Mouse (Mus musculus) inflammation-experienced regulatory T-cells, adult 6 months (primary cell): ENCODE measurements around the gene Stx6. TPM values are rescaled to one million over a fixed set of nuclear protein-coding genes. Genes with fewer than 3 reads are reported as not detected.

Source experiments
- ATAC-seq: one replicate; pipeline ENCODE4 v1.8.0; 2017
- polyA plus RNA-seq, 3 experiments: library from polyadenylated mRNA; unstranded; fragments of 100-300 nt; shearing (Covaris generic); gene quantifications; one replicate each; pipeline ENCODE4 v1.2.1; 2017

The Stx6 gene
- polyA plus RNA-seq, 3 experiments from 2014 or later = 50.2 to 72.7 (median 54.4) TPM

DNA sequence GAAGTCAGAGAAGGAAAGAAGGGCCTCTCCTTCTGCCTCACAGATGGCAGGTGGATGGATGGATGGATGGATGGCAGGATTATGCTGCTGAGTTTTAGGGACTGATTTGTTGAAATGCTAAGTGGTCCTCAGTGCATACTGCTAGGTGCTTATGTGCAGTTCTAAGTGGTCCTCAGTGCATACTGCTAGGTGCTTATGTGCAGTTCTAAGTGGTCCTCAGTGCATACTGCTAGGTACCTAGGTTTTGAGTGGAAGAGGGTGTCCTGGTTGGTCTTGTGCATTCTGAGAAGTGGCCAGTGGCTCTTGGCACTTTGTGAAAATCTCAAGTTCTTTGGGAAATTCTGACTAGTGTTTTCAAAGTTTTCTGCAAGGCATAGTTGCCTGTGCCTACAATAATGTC, 11.4 kb downstream of the Stx6 start:
- no peak for ATAC-seq

DNA sequence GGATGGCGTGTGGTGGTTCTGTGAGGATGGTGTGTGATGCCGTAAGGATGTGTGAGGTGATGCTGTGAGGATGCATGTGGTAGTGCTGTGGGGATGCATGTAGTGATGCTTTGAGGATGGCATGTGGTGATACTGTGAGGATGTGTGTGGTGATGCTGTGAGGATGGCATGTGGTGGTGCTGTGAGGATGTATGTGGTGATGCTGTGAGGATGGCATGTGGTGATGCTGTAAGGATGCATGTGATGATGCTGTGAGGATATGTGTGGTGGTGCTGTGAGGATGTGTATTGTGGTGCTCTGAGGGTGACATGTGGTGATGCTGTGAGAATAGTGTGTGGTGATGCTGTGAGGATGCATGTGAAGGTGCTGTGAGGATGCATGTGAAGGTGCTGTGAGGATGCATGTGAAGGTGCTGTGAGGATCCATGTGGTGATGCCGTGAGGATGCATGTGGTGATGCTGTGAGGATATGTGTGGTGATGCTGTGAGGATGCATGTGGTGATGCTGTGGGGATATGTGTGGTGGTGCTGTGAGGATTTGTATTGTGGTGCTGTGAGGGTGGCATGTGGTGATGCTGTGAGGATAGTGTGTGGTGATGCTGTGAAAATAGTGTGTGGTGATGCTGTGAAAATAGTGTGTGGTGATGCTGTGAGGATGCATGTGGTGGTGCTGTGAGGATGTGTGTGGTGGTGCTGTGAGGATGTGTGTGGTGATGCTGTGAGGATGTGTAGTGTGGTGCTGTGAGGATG, 14.6 kb downstream of the Stx6 start:
- peak; percentile 46 for ATAC-seq

DNA sequence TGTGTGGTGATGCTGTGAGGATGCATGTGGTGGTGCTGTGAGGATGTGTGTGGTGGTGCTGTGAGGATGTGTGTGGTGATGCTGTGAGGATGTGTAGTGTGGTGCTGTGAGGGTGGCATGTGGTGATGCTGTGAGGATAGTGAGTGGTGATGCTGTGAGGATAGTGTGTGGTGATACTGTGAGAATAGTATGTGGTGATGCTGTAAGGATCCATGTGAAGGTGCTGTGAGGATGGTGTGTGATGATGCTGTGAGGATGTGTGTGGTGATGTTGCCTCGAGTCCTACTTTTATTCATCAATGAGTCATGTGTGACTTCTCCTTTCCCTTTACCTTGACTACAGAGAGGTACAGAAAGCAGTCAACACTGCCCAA, 15.1 kb downstream of the Stx6 start:
- peak; percentile 71 for ATAC-seq

DNA sequence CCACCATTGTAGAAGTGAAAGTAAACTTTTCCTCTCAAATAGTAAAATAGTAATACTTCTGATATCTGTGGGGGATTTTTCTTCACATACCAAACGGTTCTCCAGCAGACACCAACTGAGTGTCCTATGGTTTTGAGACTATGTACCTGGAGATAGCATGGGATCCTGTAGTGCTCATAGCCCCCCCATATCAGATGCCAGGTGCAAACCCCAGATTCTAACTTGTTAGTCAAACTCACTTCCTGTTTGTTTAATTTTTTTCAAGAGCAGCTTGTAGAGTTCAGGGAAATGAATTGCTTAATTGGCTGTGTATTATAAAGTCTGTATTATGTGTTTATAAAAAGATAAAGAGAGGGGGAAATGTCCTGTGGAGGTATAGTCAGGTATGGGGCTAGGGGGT, 15.9 kb downstream of the Stx6 start:
- ATAC-seq = peak; percentile 49

DNA sequence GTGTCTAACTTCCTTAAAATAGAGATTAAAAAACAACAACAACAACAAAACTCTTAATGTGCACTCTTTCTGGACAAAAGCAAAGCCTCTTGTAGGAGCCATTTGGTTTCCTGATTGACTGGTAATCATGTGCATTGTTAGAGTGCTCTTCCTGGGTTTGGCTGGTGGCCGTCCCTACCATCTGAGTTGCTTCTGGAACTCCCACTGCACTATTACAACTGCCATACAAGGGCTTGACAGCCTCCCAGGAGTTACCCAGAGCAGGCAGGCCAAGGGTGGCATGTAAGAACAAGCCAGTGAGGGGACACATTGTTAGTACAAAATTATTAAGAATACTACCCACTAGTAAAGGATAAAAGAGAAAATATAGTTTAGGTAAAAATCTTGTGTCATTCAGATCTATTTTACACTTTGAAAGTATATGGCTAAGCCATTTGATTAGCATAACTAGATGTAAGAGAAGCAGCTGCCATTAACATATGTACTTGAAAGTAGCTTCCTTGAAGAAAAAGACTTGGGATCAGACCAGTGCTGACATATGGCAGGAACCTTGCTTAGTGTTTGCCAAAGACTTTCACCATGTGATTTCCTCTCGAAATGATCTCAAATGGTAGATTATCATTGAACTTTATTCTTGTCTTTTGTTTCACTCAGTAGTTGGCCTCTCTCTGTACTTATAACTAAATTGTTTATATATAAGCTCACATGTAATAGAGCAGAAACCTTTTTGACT, 19.8 kb downstream of the Stx6 start:
- ATAC-seq = no peak

DNA sequence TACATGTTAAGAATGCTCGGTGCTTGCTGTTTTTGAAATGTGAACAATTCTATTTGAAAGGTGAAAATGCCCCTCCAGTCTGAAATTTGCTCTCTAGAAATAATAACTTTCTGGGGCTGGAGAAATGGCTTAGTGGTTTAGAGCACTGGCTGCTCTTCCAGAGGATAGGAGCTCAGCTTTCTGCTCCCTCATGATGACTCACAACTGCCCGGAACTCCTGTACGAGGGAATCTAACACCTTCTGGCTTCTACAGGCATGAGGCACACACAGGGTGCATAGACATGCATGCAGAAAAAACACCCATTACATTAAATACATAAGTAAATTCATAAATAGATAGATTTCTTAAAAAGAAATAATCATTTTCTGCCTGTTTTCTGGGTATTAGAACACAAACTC, 25.7 kb downstream of the Stx6 start:
- no peak for ATAC-seq

DNA sequence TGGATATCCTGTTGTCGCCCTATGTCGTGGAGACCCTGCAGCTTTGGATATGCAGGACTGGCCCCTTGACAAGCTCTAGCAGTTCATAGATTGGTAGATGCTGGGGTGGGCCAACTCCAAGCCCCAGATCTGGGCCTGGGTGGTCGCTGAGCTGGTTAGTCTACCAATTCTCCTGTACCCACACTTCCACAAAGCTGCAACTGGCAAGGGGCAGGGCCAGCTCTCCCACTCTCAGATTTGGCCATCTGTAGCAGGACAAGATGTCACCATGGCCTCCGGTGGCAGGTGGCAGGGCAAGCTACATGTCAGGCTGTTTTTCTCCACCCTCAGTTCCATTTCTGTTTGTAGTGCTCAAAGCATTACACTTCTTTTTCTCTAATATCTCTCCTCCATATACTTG, 30.1 kb downstream of the Stx6 start:
- ATAC-seq = no peak

DNA sequence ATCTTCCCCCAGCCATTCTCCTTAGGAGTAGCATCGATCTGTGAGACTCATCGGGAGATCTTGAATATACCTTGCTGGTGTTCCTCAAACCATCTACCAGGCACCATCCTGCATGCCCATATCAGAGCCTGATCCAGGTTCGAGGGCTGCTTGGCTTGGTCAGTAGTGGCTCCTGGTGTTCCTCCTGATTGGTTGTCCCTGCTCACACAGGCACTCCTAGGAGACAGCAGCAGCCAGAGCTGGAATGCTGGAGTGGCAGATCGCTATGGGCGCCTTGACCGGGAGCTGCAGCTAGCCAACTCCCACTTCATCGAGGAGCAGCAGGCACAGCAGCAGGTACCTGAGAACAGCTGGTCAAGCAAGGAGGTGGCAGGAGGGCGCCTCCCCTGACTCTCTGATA, 32.7 kb downstream of the Stx6 start:
- no peak for ATAC-seq

DNA sequence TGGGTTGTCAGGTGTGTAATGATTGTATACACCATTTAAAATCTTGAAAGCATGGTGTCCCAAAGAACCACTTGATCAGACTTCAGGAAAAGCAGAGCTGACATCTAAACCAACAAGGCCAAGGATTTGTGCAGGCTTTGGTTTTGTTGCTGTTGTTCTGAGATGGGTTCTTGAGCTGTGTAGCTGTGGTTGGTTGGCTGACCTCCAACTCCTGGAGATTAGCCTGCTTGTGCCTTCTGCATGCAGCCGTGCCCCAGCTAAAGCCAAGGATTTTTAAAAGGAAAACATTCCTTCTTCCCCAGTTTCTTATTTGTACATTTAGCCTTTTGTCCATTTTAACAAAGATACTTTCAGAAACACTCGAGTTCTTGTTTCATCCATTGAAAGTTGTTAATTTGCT, 33.2 kb downstream of the Stx6 start:
- no peak for ATAC-seq

DNA sequence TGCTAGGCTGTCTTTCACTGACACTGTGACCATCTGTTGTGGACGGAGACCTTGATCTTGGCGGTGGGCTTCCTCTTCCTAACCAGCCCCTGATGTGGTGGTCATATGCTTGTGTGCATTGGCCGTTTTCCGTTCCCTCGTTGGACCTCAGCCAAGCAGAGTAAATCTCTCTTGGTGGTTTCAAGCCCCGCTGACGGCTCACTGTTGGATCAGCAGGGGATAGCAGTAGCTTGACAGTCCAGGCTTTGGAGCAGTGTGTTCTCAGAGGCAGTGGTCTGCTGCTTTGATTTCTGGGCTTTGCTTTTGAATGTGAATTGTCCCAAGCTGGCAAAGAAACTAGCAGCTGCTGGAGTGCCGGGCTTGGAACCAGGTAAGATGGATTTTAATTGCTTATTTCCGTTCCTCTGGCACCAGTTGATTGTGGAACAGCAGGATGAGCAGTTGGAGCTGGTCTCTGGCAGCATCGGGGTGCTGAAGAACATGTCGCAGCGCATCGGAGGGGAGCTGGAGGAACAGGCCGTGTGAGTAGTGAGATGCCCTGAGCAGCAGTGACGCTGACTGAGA, 34.4 kb downstream of the Stx6 start:
- ATAC-seq = no peak

DNA sequence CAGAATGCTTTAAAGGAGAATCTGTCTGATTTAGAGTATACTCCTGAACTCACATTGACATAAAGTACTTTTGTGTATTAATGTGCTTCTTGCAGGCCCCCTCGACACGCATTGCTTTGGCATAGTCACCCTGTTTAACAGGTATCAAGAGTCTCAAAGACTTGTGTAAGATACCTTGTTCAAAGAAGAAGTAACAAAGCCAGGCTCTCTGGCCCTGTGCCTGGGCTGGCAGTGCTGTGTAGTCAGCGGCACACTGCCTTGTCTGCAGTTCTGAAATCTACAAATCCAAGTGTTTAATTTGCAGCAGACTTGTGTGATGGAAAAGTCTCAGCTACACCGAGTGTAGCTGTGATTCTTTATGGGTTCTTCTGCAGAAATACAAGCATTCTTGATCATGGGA, 38.2 kb downstream of the Stx6 start:
- no peak for ATAC-seq

DNA sequence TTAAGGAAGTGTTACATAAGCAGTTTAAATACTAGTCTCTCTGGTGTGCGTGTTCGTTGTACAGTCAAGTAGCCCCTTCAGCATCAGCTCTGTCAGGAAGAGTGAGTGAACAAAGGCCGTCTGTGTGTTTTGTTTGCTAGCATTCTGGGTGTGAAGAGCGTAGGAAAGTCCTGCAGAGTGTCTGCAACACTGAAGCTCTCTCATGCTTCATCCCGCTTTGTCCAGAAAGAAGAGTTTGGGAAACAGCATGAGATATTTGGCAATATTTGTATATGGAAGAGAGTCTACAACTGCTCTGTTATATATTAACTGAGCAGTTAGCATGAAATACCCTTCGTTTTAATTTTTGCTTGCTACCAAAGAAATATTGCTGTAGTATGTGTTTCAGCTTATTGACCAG, 41.0 kb downstream of the Stx6 start:
- no peak for ATAC-seq

DNA sequence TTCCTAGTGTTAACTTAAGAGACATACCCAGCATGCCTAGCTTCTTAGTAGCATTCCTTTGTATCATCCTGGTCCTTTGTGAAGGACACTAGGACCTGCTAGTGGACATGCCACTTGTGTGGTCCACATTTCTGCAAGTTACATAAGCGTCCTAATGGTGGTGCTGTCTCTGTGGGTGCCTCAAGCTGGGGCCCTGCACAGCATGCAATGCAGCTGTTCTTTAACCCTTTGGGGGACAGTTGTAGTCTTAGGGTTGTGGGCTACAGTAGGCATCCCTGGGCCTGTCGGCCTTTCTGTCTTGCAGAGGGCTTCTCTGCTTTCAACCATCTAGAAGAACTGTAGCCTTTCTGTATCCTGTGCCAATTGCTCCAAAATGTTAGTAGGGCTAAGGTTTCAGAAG, 42.5 kb downstream of the Stx6 start:
- ATAC-seq = no peak

DNA sequence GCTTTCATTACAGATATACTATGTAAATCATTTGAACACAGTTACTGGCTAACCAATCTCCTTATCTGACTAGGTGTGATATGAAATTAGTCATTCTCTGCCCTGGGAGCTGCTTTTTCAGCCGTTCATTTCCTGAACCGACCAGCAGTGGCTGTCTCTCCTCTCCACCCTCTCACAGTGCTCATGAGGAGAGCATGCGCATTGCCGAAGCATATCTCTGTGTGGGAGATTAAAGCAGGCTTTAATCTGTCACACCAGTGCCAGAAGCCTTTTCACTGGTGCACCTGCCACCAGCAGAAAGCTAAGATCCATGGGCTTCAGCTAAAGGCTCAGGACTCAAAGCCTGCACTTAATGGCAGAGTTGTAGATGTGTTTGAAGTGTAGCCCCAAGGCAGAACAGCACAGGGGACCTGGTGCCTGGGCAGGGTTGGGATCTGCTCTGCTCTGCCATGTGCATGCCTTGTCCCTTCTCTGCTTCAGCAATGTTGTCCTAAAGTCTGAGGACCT, 42.9 kb downstream of the Stx6 start:
- ATAC-seq = peak; percentile 95

DNA sequence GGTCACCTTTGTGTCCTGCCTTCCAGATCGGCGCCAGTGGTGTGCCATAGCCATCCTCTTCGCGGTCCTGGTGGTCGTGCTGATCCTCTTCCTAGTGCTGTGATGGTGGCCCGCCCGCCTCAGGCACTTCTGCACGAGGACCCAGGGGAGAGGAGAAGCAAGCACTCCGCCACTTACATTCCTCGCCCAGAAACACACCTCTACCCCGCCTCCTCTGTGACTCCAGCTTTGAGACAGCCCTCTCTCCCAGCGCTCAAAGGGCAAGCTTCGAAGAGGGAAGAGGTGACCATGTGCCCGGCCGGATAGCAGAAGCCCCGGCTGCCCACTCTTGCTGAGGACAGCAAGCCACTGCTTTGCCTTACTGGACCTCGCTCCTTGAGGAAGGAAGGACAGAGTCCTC, 43.4 kb downstream of the Stx6 start:
- no peak for ATAC-seq

DNA sequence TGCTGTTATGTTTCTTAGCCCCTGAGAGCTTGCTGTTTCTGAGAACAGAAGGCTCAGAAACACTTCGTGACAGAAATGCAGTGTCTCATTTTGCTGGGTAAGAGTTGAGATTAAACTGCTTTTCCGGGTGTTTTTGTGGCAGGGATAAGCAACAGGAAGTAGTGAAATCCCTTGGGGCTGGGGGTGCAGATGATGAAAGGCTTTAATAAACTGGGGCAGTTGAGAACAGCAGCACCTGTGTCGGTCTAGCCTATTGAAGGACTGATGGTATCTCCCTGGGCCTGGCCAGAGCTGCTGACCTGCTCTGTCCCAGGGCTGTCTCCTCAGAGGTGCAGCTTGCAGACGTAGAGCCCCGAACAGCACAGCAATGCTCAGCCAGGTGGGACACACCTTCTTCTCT, 44.0 kb downstream of the Stx6 start:
- ATAC-seq = no peak

DNA sequence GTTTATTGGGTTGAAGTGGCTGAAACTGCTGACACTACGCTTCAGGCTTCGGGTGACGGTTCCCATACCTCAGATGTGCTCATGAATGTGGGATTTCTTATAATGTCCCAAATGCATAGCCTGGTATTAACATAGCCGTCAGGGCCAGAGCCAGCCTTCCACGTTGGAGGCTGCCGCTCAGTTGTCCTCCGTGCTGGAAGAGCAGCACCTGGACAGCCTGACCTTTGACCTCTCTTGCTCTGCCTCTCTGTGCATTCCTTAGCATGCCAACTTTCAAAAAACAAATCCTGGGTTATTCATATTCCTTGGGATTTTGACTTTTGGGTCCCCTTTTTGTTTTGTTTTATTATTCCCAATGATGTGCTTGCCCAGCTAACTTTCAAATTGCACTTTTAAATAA, 44.6 kb downstream of the Stx6 start:
- ATAC-seq = no peak

DNA sequence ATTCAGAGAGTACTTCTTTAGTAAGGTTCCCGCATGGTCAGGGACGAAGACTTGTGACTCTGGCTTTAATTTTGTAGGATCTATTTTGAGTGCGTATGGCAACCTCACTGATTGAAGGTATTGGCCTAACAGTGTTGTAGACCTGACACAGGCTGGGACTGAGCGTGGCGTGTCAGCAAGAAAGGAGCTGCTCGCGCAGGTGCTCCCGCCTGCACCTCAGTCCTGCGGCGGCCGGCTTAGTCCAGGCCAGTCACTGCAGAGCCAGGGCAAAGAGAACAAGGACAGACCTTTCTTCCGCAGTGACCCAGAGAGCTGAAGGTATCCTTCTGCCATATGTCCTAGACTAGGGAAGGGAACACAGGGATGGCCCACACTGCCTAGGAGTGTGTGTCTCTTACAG, 45.4 kb downstream of the Stx6 start:
- no peak for ATAC-seq

DNA sequence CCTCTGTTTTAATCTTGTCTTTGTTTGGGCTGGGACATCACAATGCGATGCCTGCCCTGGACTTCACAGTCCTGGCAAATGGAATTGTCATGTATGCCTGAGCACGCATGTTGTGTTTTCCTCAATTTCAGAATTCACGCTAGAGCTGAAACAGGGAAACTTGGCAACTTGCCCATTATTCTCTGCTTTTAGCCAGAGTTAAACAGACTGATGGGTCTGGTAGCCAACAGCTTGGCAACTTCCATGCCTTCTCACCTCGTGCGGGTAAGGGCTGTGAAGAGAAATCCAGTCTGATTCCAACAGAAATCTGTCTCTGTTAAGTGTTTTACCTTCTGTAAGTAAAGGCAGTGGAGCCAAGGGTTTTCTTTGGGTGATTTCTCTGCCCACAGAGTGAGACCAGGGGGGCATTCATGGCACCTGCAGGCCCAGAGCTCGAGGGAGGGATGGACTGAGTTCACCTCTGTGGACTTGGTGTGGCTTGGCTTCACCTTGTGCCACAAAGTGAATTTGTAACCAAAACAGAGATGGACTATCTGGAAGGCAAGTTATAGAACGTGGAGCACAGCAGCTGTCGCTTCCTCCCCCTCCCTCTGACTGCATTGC, 46.1 kb downstream of the Stx6 start:
- ATAC-seq = no peak

DNA sequence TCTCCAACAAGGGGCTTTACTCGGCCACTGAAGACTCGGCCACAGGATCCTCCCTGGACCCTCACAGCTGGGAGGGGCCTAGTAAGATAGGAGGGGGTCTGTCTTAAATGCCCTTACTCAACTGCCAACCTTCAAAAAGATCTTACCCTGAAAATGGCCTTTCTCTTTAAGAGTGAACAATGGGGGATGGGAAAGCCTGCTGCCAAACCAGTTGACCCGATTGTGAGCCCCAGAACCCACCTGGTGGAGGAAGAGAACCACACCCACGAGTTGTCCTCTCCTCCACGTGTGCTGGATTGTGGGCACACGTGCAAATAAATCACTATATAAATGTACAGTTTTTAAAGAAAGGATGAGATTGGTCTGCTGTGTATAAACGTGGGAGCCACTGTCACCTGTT, 46.8 kb downstream of the Stx6 start:
- no peak for ATAC-seq

DNA sequence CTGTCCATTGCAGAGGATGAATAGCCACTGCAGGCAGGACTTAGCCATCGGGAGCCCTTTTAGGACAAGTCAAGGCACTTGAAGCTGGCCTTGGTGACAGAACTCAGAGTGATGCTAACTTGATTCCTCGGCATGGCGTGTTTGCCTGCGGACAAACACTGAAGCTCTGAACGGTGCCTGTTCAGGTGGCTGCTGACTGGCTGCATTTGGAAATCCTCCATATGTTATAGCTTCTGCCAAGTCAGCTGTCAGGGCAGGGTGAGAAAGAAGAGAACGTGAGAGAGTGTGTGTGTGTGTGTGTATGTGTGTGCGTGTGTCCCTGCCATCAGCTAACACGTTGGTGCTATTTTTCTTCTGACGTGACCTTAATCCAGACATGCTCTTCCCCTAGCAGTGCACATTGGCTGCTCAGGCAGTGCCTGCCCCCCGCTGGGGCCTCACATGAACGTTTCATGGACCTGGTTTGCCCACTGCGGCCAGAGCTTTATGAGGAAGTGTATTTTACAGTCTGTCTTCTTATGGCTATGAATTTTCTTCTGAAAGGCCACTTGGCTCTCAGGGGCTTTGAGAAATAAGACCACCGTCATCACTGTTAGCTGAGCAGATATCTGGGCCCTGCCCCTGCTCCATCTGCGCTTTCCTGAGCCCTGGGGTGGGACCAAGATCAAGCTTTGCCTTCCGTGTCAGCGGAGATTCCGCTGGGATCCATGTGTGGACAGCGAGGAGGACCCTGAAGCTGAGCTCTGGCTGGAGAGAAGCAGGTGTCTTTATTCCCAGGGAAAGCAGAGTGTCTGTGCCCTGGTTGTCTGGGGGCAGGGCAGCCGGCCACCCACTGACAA, 47.5 kb downstream of the Stx6 start:
- no peak for ATAC-seq

DNA sequence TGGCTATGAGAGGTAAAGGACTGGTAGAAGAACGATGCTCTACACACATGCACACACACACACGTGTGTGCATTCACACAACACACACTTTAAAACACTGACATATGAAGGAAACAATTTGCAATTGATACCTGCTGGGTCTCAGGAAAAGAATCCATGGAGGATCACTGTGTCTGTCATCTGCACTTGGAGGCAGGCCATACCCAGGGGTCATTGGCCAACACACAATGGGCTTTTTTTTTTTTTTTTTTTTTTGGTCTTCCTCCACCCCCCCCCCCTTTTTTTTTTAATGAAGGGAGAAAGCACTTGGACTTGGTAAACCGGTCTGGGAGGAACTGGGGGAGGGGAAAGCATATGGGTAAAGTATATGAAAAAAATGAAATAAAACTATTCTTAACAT, 49.3 kb downstream of the Stx6 start:
- ATAC-seq = no peak
